Mouse (Mus musculus): Measurements from ENCODE around the gene Ppil6. TPM values are rescaled to one million over a fixed set of nuclear protein-coding genes. Genes with fewer than 3 reads are reported as not detected.

Ppil6 gene
- polyA plus RNA-seq, 1 experiment from 2014 or later, result 3.1 TPM

DNA sequence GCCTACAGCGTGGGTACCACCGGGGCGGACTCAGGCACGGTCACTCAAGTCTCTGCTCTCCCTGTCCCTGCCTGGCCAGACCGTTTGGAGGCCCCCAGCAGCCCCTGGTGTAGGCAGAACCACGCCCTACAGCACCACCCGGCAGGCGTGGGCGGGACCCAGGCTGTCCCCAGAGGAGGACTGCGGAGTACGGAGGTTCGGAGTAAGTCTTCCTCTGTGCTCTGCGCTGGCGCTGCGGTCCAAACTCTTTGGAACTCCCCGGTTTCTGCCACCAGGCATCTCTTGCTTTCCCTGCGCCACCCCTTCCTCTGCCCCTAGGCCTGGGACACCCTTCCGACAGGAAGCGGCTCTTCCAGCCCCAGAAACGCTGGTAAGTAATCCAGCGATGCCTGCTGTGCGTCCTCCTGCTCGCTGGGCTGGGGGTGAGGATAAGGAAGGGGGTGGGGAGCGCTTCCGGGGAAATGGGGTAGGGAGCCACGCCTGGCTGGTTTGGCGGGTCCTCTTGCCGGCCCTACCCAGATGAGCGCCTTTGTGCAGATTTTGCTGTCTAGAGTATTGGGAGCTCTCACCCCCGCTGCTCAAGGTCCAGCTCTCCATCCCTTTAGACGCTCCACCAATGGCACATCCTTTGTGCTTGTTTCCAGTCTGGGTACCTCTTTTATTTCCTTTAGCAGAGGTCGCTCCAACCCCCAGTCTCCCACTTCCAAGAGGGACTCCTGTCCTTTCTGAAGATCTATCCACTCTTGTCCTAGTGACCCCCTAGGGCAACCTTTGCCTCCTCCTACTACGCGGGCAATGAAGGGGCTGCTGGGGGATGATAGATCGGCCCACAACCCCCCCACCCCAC lies 13.8 kb upstream of the Ppil6 start, which contains the start of gene Mical1:
Gene Mical1, plus strand, starts transcription at position 144 of the 847 bp plus-strand sequence.
- no peaks in the 10 kb centered on the region for H3K27me3 ChIP-seq (ENCODE audit: control insufficient read depth, insufficient read depth, low read length)
- peak within 1 kb of the TSS; percentile 67 for H3K9ac ChIP-seq (ENCODE audit: low read depth, low read length)
- under 1% methylated on average over 30 of the region's 35 CpGs for WGBS
- peak within 1 kb of the TSS; percentile 52 for H3K4me3 ChIP-seq (ENCODE audit: low read length)
- H3K4me1 ChIP-seq (ENCODE audit: control insufficient read depth, insufficient read depth, low read length), result 0 out of 2 replicates have a peak, but pooled peaks cover 9% of the 10 kb centered on the region
- ATAC-seq (ENCODE audit: low FRiP score, low TSS enrichment), result peak; percentile 86
- H3K27ac ChIP-seq (ENCODE audit: low read depth, low read length), result peak within 1 kb of the TSS; percentile 59
- peaks cover 6% of the 10 kb centered on the region; the same call in 1 of the 2 replicates for H3K36me3 ChIP-seq (ENCODE audit: control insufficient read depth, insufficient read depth, low read length)
- H3K9me3 ChIP-seq (ENCODE audit: control insufficient read depth, low read length), result no peaks in the 10 kb centered on the region
- H3K4me2 ChIP-seq (replicated peaks; ENCODE audit: low read depth, low read length), result peak within 1 kb of the TSS; percentile 85

DNA sequence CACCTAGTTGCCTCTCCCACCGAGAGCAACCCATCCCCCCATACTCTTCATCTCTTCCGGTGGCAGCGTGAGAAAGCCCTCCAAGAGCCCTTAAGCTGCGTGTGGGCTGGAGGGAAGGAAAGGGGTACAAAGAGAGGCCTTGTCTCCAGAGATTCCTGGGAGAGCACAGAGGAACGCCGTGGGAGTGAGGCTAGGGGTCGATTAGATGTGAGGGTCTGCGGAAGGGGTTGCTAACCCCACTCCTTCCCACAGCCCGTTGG lies 13.3 kb upstream of the Ppil6 start:
- ATAC-seq (ENCODE audit: low FRiP score, low TSS enrichment), result peak; percentile 4; the same call in 1 of the 2 replicates
- WGBS, result 0% methylated on average over 9 of the region's 9 CpGs
- Histone ChIP-seq H3K27me3 (ENCODE audit: control insufficient read depth, insufficient read depth, low read length) (no peaks in the 10 kb centered on the region), H3K4me1 (ENCODE audit: control insufficient read depth, insufficient read depth, low read length) (0 out of 2 replicates have a peak, but pooled peaks cover 9% of the 10 kb centered on the region), H3K27ac (ENCODE audit: low read depth, low read length) (peak overlapping the region; percentile 59; the same call in 1 of the 2 replicates), H3K4me2 (replicated peaks; ENCODE audit: low read depth, low read length) (peak overlapping the region; percentile 85), H3K4me3 (ENCODE audit: low read length) (peak overlapping the region; percentile 52), H3K36me3 (ENCODE audit: control insufficient read depth, insufficient read depth, low read length) (peaks cover 8% of the 10 kb centered on the region; the same call in 1 of the 2 replicates), H3K9me3 (ENCODE audit: control insufficient read depth, low read length) (no peaks in the 10 kb centered on the region), H3K9ac (ENCODE audit: low read depth, low read length) (peak overlapping the region; percentile 67)

DNA sequence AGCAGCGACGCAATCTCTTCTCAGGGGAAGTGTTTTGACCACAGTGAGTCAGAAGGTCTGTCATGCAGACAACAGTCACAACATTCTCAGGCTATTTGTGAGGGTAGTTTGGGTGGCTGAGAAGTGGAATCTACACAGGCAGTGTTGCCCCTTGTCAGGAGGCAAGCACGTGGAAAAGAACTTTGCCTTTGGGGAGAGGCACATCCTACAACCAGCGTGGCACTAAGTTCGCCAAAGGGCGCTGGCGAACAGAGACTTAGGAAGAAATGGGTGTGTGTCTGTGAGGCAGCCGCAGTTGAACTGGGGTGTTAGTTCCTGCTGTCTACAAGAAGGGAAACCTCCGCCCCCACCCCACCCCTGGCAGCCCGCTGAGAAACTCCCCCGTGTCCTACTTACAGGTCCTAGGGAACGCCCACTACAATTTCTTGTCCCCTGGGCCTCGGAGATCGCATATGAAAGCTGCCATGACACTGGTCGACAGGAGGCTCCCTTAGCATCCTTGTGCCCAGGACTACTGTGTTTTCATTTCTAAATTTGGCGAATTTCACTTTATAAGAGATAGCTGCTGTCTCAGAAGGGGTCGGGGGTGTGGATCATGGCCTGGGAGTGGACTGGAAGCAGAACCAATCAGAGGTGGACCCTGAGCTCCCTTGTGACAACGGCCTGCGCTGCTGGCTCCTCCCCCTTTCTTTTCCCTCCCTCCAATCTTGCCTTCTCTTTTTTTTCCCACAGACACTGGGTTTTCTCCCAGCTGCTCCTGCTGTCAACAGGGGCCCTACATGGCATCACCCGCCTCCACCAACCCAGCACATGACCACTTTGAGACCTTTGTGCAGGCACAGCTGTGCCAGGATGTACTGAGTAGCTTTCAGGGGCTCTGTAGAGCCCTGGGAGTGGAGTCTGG lies 12.7 kb upstream of the Ppil6 start:
- peak; percentile 83 for ATAC-seq (ENCODE audit: low FRiP score, low TSS enrichment)
- WGBS, result 4% methylated on average over 20 of the region's 20 CpGs
- H3K27ac ChIP-seq (ENCODE audit: low read depth, low read length), result peak overlapping the region; percentile 59; the same call in 1 of the 2 replicates

GRCm38 (mm10) chr10:41479961-41480360 lies 10.3 kb upstream of the Ppil6 start:
- no peak overlapping the region for H3K27ac ChIP-seq (ENCODE audit: low read depth, low read length)
- H3K36me3 ChIP-seq (ENCODE audit: control insufficient read depth, insufficient read depth, low read length), result peaks cover 36% of the 10 kb centered on the region
- H3K9me3 ChIP-seq (ENCODE audit: control insufficient read depth, low read length), result no peaks in the 10 kb centered on the region
- H3K27me3 ChIP-seq (ENCODE audit: control insufficient read depth, insufficient read depth, low read length), result no peaks in the 10 kb centered on the region
- H3K4me1 ChIP-seq (ENCODE audit: control insufficient read depth, insufficient read depth, low read length), result 0 out of 2 replicates have a peak, but pooled peaks cover 9% of the 10 kb centered on the region
- no peak overlapping the region for H3K4me3 ChIP-seq (ENCODE audit: low read length)
- H3K4me2 ChIP-seq (replicated peaks; ENCODE audit: low read depth, low read length), result no peak overlapping the region
- whole genome bisulfite sequencing, result 84% methylated on average over 3 of the region's 3 CpGs
- ATAC-seq (ENCODE audit: low FRiP score, low TSS enrichment), result no peak
- H3K9ac ChIP-seq (ENCODE audit: low read depth, low read length), result no peak overlapping the region

More for the DNA sequence above, 12.7 kb upstream of the Ppil6 start:
- Histone ChIP-seq H3K36me3 (ENCODE audit: control insufficient read depth, insufficient read depth, low read length) (peaks cover 14% of the 10 kb centered on the region), H3K9me3 (ENCODE audit: control insufficient read depth, low read length) (no peaks in the 10 kb centered on the region), H3K9ac (ENCODE audit: low read depth, low read length) (peak overlapping the region; percentile 67), H3K4me2 (replicated peaks; ENCODE audit: low read depth, low read length) (peak overlapping the region; percentile 85), H3K27me3 (ENCODE audit: control insufficient read depth, insufficient read depth, low read length) (no peaks in the 10 kb centered on the region), H3K4me3 (ENCODE audit: low read length) (peak overlapping the region; percentile 52), H3K4me1 (ENCODE audit: control insufficient read depth, insufficient read depth, low read length) (0 out of 2 replicates have a peak, but pooled peaks cover 9% of the 10 kb centered on the region)

DNA sequence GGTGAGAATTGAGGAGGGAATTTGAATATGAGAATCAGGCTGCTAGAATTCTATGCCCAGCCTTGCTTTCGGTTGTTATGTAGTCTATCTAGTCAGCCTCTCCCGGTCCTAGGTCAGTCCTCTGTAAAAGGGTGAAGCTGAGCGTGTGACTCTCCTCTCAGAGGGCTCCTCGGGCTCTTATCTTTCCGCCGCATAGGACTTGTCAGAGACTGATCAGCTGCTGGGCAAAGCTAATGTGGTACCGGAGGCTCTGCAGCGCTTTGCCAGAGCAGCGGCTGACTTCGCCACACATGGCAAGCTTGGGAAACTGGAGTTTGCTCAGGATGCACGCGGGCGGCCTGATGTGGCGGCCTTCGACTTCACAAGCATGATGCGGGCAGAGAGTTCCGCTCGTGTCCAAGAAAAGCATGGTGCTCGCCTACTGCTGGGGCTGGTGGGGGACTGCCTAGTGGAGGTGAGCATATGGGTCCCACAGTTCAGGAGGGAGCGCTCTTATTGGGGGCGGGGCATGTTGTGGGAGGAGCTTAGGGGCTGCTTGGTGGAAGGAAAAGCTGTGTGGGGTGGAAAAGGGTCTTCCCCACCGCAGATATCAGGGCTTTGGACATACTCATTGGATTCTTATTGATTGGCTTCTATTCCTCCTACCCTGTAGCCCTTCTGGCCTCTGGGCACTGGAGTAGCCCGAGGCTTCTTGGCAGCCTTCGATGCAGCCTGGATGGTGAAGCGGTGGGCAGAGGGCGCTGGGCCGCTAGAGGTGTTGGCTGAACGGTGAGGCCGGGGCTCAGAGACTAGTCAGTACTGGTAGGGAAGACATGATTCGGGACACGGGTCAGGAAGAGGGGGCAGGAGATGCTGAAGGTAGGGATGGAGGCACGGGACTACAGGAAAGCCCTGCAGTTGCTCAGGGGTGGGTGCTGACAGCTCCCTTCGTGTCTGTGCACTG lies 9.0 kb upstream of the Ppil6 start:
- WGBS, result 74% methylated on average over 33 of the region's 33 CpGs
- ATAC-seq (ENCODE audit: low FRiP score, low TSS enrichment), result no peak
- Histone ChIP-seq H3K4me1 (ENCODE audit: control insufficient read depth, insufficient read depth, low read length) (no peaks in the 10 kb centered on the region), H3K4me2 (replicated peaks; ENCODE audit: low read depth, low read length) (no peak overlapping the region), H3K9ac (ENCODE audit: low read depth, low read length) (no peak overlapping the region), H3K9me3 (ENCODE audit: control insufficient read depth, low read length) (no peaks in the 10 kb centered on the region), H3K36me3 (ENCODE audit: control insufficient read depth, insufficient read depth, low read length) (peaks cover 48% of the 10 kb centered on the region), H3K27me3 (ENCODE audit: control insufficient read depth, insufficient read depth, low read length) (no peaks in the 10 kb centered on the region), H3K27ac (ENCODE audit: low read depth, low read length) (no peak overlapping the region), H3K4me3 (ENCODE audit: low read length) (no peak overlapping the region)

DNA sequence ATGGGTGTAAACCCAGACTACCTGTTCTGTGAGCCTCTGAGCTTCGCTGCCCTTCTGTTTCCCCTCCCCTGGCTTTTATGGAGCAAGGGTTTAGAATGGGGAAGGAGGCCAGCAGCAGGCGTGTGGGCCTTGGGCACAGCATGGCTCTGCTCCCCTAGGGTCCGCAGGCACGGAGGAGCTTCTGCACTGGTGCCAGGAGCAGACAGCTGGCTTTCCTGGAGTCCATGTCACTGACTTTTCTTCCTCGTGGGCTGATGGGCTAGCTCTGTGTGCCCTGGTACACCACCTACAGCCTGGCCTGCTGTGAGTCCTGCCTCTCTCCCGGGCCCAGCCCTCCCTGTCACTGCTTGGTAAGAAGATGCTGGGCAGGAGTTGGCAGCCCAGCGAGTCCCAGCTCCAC lies 7.8 kb upstream of the Ppil6 start:
- Histone ChIP-seq H3K9ac (ENCODE audit: low read depth, low read length) (no peak overlapping the region), H3K9me3 (ENCODE audit: control insufficient read depth, low read length) (no peaks in the 10 kb centered on the region), H3K27me3 (ENCODE audit: control insufficient read depth, insufficient read depth, low read length) (no peaks in the 10 kb centered on the region), H3K4me1 (ENCODE audit: control insufficient read depth, insufficient read depth, low read length) (no peaks in the 10 kb centered on the region), H3K27ac (ENCODE audit: low read depth, low read length) (no peak overlapping the region), H3K4me2 (replicated peaks; ENCODE audit: low read depth, low read length) (no peak overlapping the region), H3K36me3 (ENCODE audit: control insufficient read depth, insufficient read depth, low read length) (peaks cover 61% of the 10 kb centered on the region), H3K4me3 (ENCODE audit: low read length) (no peak overlapping the region)
- ATAC-seq (ENCODE audit: low FRiP score, low TSS enrichment), result no peak
- WGBS, result 94% methylated on average over 7 of the region's 7 CpGs

DNA sequence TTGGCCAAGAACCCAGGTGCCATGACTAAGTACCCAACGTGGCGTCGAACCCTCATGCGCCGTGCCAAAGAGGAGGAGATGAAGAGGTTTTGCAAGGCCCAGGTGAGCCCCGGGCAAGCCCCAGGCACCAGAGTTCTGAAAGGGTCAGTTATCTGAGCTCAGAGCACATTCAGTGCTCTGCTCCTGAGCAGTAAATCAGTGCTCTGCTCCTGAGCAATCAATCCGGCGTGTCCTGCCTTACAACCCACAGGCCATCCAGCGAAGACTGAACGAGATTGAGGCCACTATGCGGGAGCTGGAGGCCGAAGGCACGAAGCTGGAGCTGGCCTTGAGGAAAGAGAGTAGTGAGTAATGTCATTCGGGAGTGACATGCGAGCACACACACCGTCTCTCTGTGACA lies 4.5 kb upstream of the Ppil6 start:
- ATAC-seq (ENCODE audit: low FRiP score, low TSS enrichment), result no peak
- no peak overlapping the region for H3K4me2 ChIP-seq (replicated peaks; ENCODE audit: low read depth, low read length)
- H3K4me3 ChIP-seq (ENCODE audit: low read length), result no peak overlapping the region
- H3K27me3 ChIP-seq (ENCODE audit: control insufficient read depth, insufficient read depth, low read length), result no peaks in the 10 kb centered on the region
- H3K9me3 ChIP-seq (ENCODE audit: control insufficient read depth, low read length), result no peaks in the 10 kb centered on the region
- H3K4me1 ChIP-seq (ENCODE audit: control insufficient read depth, insufficient read depth, low read length), result peaks cover 15% of the 10 kb centered on the region; the same call in 1 of the 2 replicates
- H3K9ac ChIP-seq (ENCODE audit: low read depth, low read length), result no peak overlapping the region
- H3K27ac ChIP-seq (ENCODE audit: low read depth, low read length), result no peak overlapping the region
- peaks cover 66% of the 10 kb centered on the region for H3K36me3 ChIP-seq (ENCODE audit: control insufficient read depth, insufficient read depth, low read length)
- WGBS, result 82% methylated on average over 16 of the region's 16 CpGs

GRCm38 (mm10) chr10:41486506-41487170 lies 3.6 kb upstream of the Ppil6 start:
- 86% methylated on average over 14 of the region's 14 CpGs for WGBS
- H3K27ac ChIP-seq (ENCODE audit: low read depth, low read length), result no peak overlapping the region
- peaks cover 62% of the 10 kb centered on the region for H3K36me3 ChIP-seq (ENCODE audit: control insufficient read depth, insufficient read depth, low read length)
- no peak overlapping the region for H3K4me2 ChIP-seq (replicated peaks; ENCODE audit: low read depth, low read length)
- H3K4me3 ChIP-seq (ENCODE audit: low read length), result no peak overlapping the region
- ATAC-seq (ENCODE audit: low FRiP score, low TSS enrichment), result no peak
- H3K9me3 ChIP-seq (ENCODE audit: control insufficient read depth, low read length), result no peaks in the 10 kb centered on the region
- H3K27me3 ChIP-seq (ENCODE audit: control insufficient read depth, insufficient read depth, low read length), result no peaks in the 10 kb centered on the region
- peaks cover 15% of the 10 kb centered on the region; the same call in 1 of the 2 replicates for H3K4me1 ChIP-seq (ENCODE audit: control insufficient read depth, insufficient read depth, low read length)
- H3K9ac ChIP-seq (ENCODE audit: low read depth, low read length), result no peak overlapping the region
